Mouse (Mus musculus): ENCODE measurements around the gene Tnfrsf12a. TPM values are rescaled to one million over a fixed set of nuclear protein-coding genes. Genes with fewer than 3 reads are reported as not detected.

Tnfrsf12a gene
- total RNA-seq, 2 experiments from 2014 or later = 138 to 142 TPM

GRCm38 (mm10) chr17:23654001-23654400 lies 23.3 kb downstream of the Tnfrsf12a start:
- intact Hi-C loops (cut with DNase I) = no loop called here
- DNase-seq = no peak

GRCm38 (mm10) chr17:23653324-23653723 lies 23.9 kb downstream of the Tnfrsf12a start:
- intact Hi-C loops (cut with DNase I) = no loop called here
- no peak for DNase-seq

- DNase-seq = no peak
- intact Hi-C loops (cut with DNase I) = no loop called here
Observed at GRCm38 (mm10) chr17:23651363-23651762, 25.9 kb downstream of the Tnfrsf12a start.

GRCm38 (mm10) chr17:23645894-23646293 lies 31.4 kb downstream of the Tnfrsf12a start:
- DNase-seq = no peak
- intact Hi-C loops (cut with DNase I) = no loop called here

GRCm38 (mm10) chr17:23644613-23645495 lies 32.4 kb downstream of the Tnfrsf12a start, which contains the start of gene Mmp25:
TSS of gene Mmp25 (minus strand) at chr17:23645277.
- no peak for DNase-seq
- intact Hi-C loops (cut with DNase I) = no loop called here

GRCm38 (mm10) chr17:23631241-23631640 lies 46.0 kb downstream of the Tnfrsf12a start:
- intact Hi-C loops (cut with DNase I) = no loop called here

GRCm38 (mm10) chr17:23630195-23631020 lies 46.9 kb downstream of the Tnfrsf12a start:
- intact Hi-C loops (cut with DNase I) = loop anchor here (1.0 kb wide), 1 partner anchor 61 kb away; no protein-coding TSS in a partner anchor
- peak; percentile 87 to 89 for DNase-seq

More at GRCm38 (mm10) chr17:23631241-23631640, 46.0 kb downstream of the Tnfrsf12a start:
- no peak for DNase-seq

- DNase-seq = no peak
- intact Hi-C loops (cut with DNase I) = no loop called here
Observed at GRCm38 (mm10) chr17:23627813-23628212, 49.5 kb downstream of the Tnfrsf12a start.

Other genes starting within 250 kb of the Tnfrsf12a start
- gene Vmn2r117, start 197.8 kb downstream of the Tnfrsf12a start, total RNA-seq (2021) = not detected
- 1 to 10 TPM; 5.4 to 7.1 TPM for gene Zfp213, start 113.2 kb downstream of the Tnfrsf12a start, total RNA-seq (2021)
- gene Zfp13, start 78.0 kb downstream of the Tnfrsf12a start, total RNA-seq (2021) = 10 to 100 TPM in 1 of 2 experiments, 1 to 10 TPM in 1; 8.5 to 10.0 TPM
- not detected for gene Zscan10, start 76.6 kb downstream of the Tnfrsf12a start, total RNA-seq (2021)
- gene Mmp25, start 32.2 kb downstream of the Tnfrsf12a start, total RNA-seq (2021) = under 1 TPM; 0.55 to 0.69 TPM
- not detected for gene Bicdl2, start 17.0 kb downstream of the Tnfrsf12a start, total RNA-seq (2021)
- 100 to 1,000 TPM; 218 to 220 TPM for gene Hcfc1r1, start 3.9 kb downstream of the Tnfrsf12a start, total RNA-seq (2021)
- 10 to 100 TPM; 21.0 to 21.1 TPM for gene Thoc6, start 3.6 kb downstream of the Tnfrsf12a start, total RNA-seq (2021)
- not detected for gene Cldn6, start 1.8 kb upstream of the Tnfrsf12a start, total RNA-seq (2021)
- gene Cldn9, start 6.6 kb upstream of the Tnfrsf12a start, total RNA-seq (2021) = not detected
- not detected for gene 1520401A03Rik, start 45.3 kb upstream of the Tnfrsf12a start, total RNA-seq (2021)
- 1 to 10 TPM; 7.7 to 9.3 TPM for gene Pkmyt1, start 48.9 kb upstream of the Tnfrsf12a start, total RNA-seq (2021)
- gene Paqr4, start 63.4 kb upstream of the Tnfrsf12a start, total RNA-seq (2021) = 10 to 100 TPM; 17.5 to 22.0 TPM
- not detected for gene Kremen2, start 68.4 kb upstream of the Tnfrsf12a start, total RNA-seq (2021)
- gene Flywch1, start 94.1 kb upstream of the Tnfrsf12a start, total RNA-seq (2021) = 10 to 100 TPM; 31.2 to 32.1 TPM
- gene Flywch2, start 108.6 kb upstream of the Tnfrsf12a start, total RNA-seq (2021) = 1 to 10 TPM; 2.3 to 2.4 TPM
- 100 to 1,000 TPM; 230 to 231 TPM for gene Srrm2, start 113.1 kb upstream of the Tnfrsf12a start, total RNA-seq (2021)
- gene Elob, start 151.7 kb upstream of the Tnfrsf12a start, total RNA-seq (2021) = 100 to 1,000 TPM; 379 to 407 TPM
- not detected for gene Prss33, start 158.6 kb upstream of the Tnfrsf12a start, total RNA-seq (2021)
- gene Prss32, start 166.4 kb upstream of the Tnfrsf12a start, total RNA-seq (2021) = not detected
- gene Prss41, start 166.7 kb upstream of the Tnfrsf12a start, total RNA-seq (2021) = not detected
- not detected for gene Prss21, start 190.6 kb upstream of the Tnfrsf12a start, total RNA-seq (2021)
- not detected for gene Dcpp1, start 203.4 kb upstream of the Tnfrsf12a start, total RNA-seq (2021)
- not detected for gene Dcpp2, start 203.4 kb upstream of the Tnfrsf12a start, total RNA-seq (2021)
- gene Dcpp3, start 240.0 kb upstream of the Tnfrsf12a start, total RNA-seq (2021) = not detected